Mouse (Mus musculus) C2C12 (cell line): ENCODE data around the gene Ndufa5.

ENCODE experiments used
- CTCF ChIP-seq: IDR thresholded peaks from one replicate; pipeline ENCODE4 v1.5.1; 2011; ENCODE audit not compliant: control insufficient read depth, insufficient read depth, insufficient read length
- MAX ChIP-seq: IDR thresholded peaks from one replicate; pipeline ENCODE4 v1.6.1; 2011; ENCODE audit warnings: mild to moderate bottlenecking, control low read depth
- MYOG ChIP-seq: IDR thresholded peaks from one replicate; pipeline ENCODE4 v1.6.1; 2011; ENCODE audit not compliant: control insufficient read depth, insufficient read length; ENCODE audit errors: extremely low read depth
- USF1 ChIP-seq: IDR thresholded peaks from one replicate; pipeline ENCODE4 v1.6.1; 2011; ENCODE audit warnings: low read depth, mild to moderate bottlenecking, control low read depth, moderate library complexity

- no peak for TF ChIP-seq MAX
- no peak for TF ChIP-seq CTCF
- TF ChIP-seq USF1 = no peak
- TF ChIP-seq MYOG = no peak
These were observed 26.7 kb upstream of the Ndufa5 start for GRCm38 (mm10) chr6:24554427-24555086.
